Mouse (Mus musculus): ENCODE data around the gene Endog. TPM values are rescaled to one million over a fixed set of nuclear protein-coding genes. Genes with fewer than 3 reads are reported as not detected.
"Not testable (repeated sequence)": the region's sequence is repeated elsewhere in the genome, so short reads cannot be mapped to it uniquely, and the experiment has no call there.

Gene Endog
- polyA plus RNA-seq, 1 experiment from 2014 or later = 16.9 TPM

GRCm38 (mm10) chr2:30132801-30133612 lies 38.3 kb upstream of the Endog start:
- H3K27ac ChIP-seq (replicated peaks; ENCODE audit: low read depth, low read length) = no peak overlapping the region
- H3K9me3 ChIP-seq (replicated peaks; ENCODE audit: control insufficient read depth, low read length) = no peaks in the 10 kb centered on the region
- H3K4me2 ChIP-seq (ENCODE audit: low read depth, low read length) = peak overlapping the region; percentile 90
- H3K36me3 ChIP-seq (replicated peaks; ENCODE audit: control insufficient read depth, insufficient read depth, low read depth, low read length) = no peaks in the 10 kb centered on the region; the same call in 1 of the 2 replicates
- WGBS = 18% methylated on average over 16 of the region's 16 CpGs
- no peaks in the 10 kb centered on the region for H3K4me1 ChIP-seq (ENCODE audit: control insufficient read depth, insufficient read depth, low read length)
- H3K4me3 ChIP-seq (ENCODE audit: low read depth, low read length) = peak overlapping the region; percentile 83
- no peaks in the 10 kb centered on the region for H3K27me3 ChIP-seq (ENCODE audit: control insufficient read depth, insufficient read depth, low read length)
- DNase-seq (ENCODE audit: low spot score) (peak; percentile 36), ATAC-seq (replicated peaks; ENCODE audit: insufficient number of reproducible peaks, low FRiP score, low TSS enrichment, low read depth) (peak; percentile 31; the same call in 1 of the 2 replicates)
- peak overlapping the region; percentile 82 for H3K9ac ChIP-seq (replicated peaks; ENCODE audit: low read length)

DNA sequence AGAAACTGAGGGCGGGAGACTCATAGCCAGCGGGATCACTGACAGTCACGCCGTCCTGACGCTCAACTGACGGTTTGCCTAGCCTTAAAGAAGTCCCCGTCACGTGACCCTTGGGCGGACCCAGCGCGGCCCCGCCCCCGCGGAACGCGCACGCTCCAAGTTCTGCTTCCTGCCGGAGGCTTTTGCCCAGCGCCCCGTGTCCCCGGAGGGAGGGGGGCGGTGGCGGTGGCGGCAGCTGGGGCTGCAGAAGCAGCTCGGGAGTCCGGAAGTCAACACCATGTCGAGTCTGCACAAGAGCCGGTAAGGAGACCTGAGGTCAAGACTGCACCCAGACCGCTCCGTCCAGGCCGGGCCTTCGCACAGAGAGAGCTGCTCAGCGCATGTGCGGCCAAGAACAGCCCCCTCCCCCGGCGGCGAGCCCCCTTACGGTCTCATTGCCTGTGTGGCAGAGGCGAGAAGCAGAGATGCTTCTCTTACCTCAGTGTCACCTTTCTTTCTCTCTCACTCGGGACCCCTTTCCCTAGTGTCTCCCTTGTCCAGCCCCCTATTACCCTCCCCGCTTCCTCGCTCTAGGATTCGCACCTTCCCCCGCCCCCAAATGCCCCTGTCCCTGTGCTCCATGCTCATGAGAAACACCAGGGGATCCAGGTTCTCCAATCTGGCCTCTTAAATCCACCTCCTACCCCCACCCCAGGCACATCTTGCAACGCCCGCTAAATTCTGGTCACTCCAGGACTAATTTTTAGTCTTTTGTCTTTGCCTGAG lies 37.5 kb upstream of the Endog start, which contains the start of gene Tbc1d13:
Gene Tbc1d13, plus strand, starts transcription at position 134 of the 765 bp plus-strand sequence.
- DNase-seq (ENCODE audit: low spot score) (peak; percentile 96), ATAC-seq (replicated peaks; ENCODE audit: insufficient number of reproducible peaks, low FRiP score, low TSS enrichment, low read depth) (peak; percentile 89)
- no peaks in the 10 kb centered on the region for H3K9me3 ChIP-seq (replicated peaks; ENCODE audit: control insufficient read depth, low read length)
- peak within 1 kb of the TSS; percentile 90 for H3K4me2 ChIP-seq (ENCODE audit: low read depth, low read length)
- no peaks in the 10 kb centered on the region; the same call in 1 of the 2 replicates for H3K36me3 ChIP-seq (replicated peaks; ENCODE audit: control insufficient read depth, insufficient read depth, low read depth, low read length)
- WGBS = 1% methylated on average over 39 of the region's 46 CpGs
- peak within 1 kb of the TSS; percentile 67 for H3K27ac ChIP-seq (replicated peaks; ENCODE audit: low read depth, low read length)
- no peaks in the 10 kb centered on the region for H3K4me1 ChIP-seq (ENCODE audit: control insufficient read depth, insufficient read depth, low read length)
- H3K9ac ChIP-seq (replicated peaks; ENCODE audit: low read length) = peak within 1 kb of the TSS; percentile 82
- H3K27me3 ChIP-seq (ENCODE audit: control insufficient read depth, insufficient read depth, low read length) = no peaks in the 10 kb centered on the region
- H3K4me3 ChIP-seq (ENCODE audit: low read depth, low read length) = peak within 1 kb of the TSS; percentile 83

GRCm38 (mm10) chr2:30134378-30134711 lies 36.9 kb upstream of the Endog start:
- DNase-seq (ENCODE audit: low spot score) (no peak), ATAC-seq (replicated peaks; ENCODE audit: insufficient number of reproducible peaks, low FRiP score, low TSS enrichment, low read depth) (peak; percentile 29; the same call in 1 of the 2 replicates)
- Histone ChIP-seq H3K4me2 (ENCODE audit: low read depth, low read length) (peak overlapping the region; percentile 90), H3K27me3 (ENCODE audit: control insufficient read depth, insufficient read depth, low read length) (no peaks in the 10 kb centered on the region), H3K27ac (replicated peaks; ENCODE audit: low read depth, low read length) (no peak overlapping the region), H3K4me1 (ENCODE audit: control insufficient read depth, insufficient read depth, low read length) (no peaks in the 10 kb centered on the region), H3K9ac (replicated peaks; ENCODE audit: low read length) (peak overlapping the region; percentile 82), H3K36me3 (replicated peaks; ENCODE audit: control insufficient read depth, insufficient read depth, low read depth, low read length) (no peaks in the 10 kb centered on the region; the same call in 1 of the 2 replicates), H3K9me3 (replicated peaks; ENCODE audit: control insufficient read depth, low read length) (no peaks in the 10 kb centered on the region), H3K4me3 (ENCODE audit: low read depth, low read length) (peak overlapping the region; percentile 83)
- WGBS = 20% methylated on average over 6 of the region's 6 CpGs

DNA sequence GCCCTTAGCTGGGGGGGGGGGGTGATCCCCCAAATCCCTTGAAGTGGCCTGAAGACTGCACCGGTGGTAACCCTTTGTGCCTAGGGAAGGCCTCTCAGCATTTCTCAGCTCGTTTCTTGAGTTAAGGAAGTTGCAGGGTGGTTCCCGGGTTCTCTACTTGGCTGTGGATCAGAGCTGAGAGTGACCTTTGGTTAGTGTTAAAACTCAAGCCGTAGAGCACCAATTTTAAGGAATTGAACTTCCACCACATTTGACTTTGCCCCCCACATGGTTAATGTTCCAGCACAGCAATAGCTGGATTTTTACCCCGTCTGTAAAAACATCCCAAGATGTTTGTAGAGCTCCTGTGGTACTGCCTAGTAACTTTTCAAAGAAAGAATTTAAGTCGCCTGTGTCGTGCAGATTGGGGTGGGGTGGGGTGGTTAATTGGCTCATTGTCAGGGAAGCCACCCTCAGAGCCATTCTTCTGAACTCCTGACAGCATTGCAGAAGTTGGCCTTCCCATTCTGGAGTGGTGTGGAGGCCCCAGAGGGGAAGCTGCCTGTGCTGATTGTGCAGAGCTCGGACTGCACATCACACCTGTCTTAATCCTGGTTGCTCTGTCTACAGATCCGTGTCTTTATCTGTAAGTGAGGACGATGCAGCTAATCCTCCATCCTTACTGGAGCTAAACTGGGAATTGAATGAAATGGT lies 36.2 kb upstream of the Endog start:
- no peak for ATAC-seq (replicated peaks; ENCODE audit: insufficient number of reproducible peaks, low FRiP score, low TSS enrichment, low read depth)

GRCm38 (mm10) chr2:30136458-30136857 lies 34.8 kb upstream of the Endog start:
- 88% methylated on average over 10 of the region's 10 CpGs for WGBS
- Histone ChIP-seq H3K4me1 (ENCODE audit: control insufficient read depth, insufficient read depth, low read length) (no peaks in the 10 kb centered on the region), H3K27me3 (ENCODE audit: control insufficient read depth, insufficient read depth, low read length) (no peaks in the 10 kb centered on the region), H3K9me3 (replicated peaks; ENCODE audit: control insufficient read depth, low read length) (no peaks in the 10 kb centered on the region), H3K4me3 (ENCODE audit: low read depth, low read length) (no peak overlapping the region), H3K36me3 (replicated peaks; ENCODE audit: control insufficient read depth, insufficient read depth, low read depth, low read length) (peaks cover 6% of the 10 kb centered on the region), H3K9ac (replicated peaks; ENCODE audit: low read length) (no peak overlapping the region), H3K4me2 (ENCODE audit: low read depth, low read length) (no peak overlapping the region), H3K27ac (replicated peaks; ENCODE audit: low read depth, low read length) (no peak overlapping the region)
- ATAC-seq (replicated peaks; ENCODE audit: insufficient number of reproducible peaks, low FRiP score, low TSS enrichment, low read depth) = no peak
- no peak for DNase-seq (ENCODE audit: low spot score)

More for the DNA sequence above, 36.2 kb upstream of the Endog start:
- Histone ChIP-seq H3K4me3 (ENCODE audit: low read depth, low read length) (peak overlapping the region; percentile 83), H3K9ac (replicated peaks; ENCODE audit: low read length) (0 out of 2 replicates have a peak overlapping the region, but pooled peaks have one; percentile 18), H3K9me3 (replicated peaks; ENCODE audit: control insufficient read depth, low read length) (no peaks in the 10 kb centered on the region), H3K27ac (replicated peaks; ENCODE audit: low read depth, low read length) (no peak overlapping the region), H3K27me3 (ENCODE audit: control insufficient read depth, insufficient read depth, low read length) (no peaks in the 10 kb centered on the region), H3K4me1 (ENCODE audit: control insufficient read depth, insufficient read depth, low read length) (no peaks in the 10 kb centered on the region), H3K4me2 (ENCODE audit: low read depth, low read length) (peak overlapping the region; percentile 90), H3K36me3 (replicated peaks; ENCODE audit: control insufficient read depth, insufficient read depth, low read depth, low read length) (no peaks in the 10 kb centered on the region; the same call in 1 of the 2 replicates)
- no peak for DNase-seq (ENCODE audit: low spot score)
- 72% methylated on average over 10 of the region's 10 CpGs for WGBS

- not testable (repeated sequence) for ATAC-seq (replicated peaks; ENCODE audit: insufficient number of reproducible peaks, low FRiP score, low TSS enrichment, low read depth); H3K4me1 ChIP-seq (ENCODE audit: control insufficient read depth, insufficient read depth, low read length); H3K9me3 ChIP-seq (replicated peaks; ENCODE audit: control insufficient read depth, low read length); DNase-seq (ENCODE audit: low spot score); H3K36me3 ChIP-seq (replicated peaks; ENCODE audit: control insufficient read depth, insufficient read depth, low read depth, low read length); H3K27ac ChIP-seq (replicated peaks; ENCODE audit: low read depth, low read length); H3K4me2 ChIP-seq (ENCODE audit: low read depth, low read length); H3K4me3 ChIP-seq (ENCODE audit: low read depth, low read length); H3K9ac ChIP-seq (replicated peaks; ENCODE audit: low read length); H3K27me3 ChIP-seq (ENCODE audit: control insufficient read depth, insufficient read depth, low read length)
- 94% methylated on average over 4 of the region's 4 CpGs for WGBS
These were observed 31.3 kb upstream of the Endog start for GRCm38 (mm10) chr2:30140021-30140420.

GRCm38 (mm10) chr2:30144436-30144835 lies 26.9 kb upstream of the Endog start:
- Histone ChIP-seq H3K27me3 (ENCODE audit: control insufficient read depth, insufficient read depth, low read length) (no peaks in the 10 kb centered on the region), H3K4me2 (ENCODE audit: low read depth, low read length) (no peak overlapping the region), H3K27ac (replicated peaks; ENCODE audit: low read depth, low read length) (no peak overlapping the region), H3K9ac (replicated peaks; ENCODE audit: low read length) (no peak overlapping the region), H3K4me3 (ENCODE audit: low read depth, low read length) (no peak overlapping the region), H3K9me3 (replicated peaks; ENCODE audit: control insufficient read depth, low read length) (no peaks in the 10 kb centered on the region), H3K4me1 (ENCODE audit: control insufficient read depth, insufficient read depth, low read length) (no peaks in the 10 kb centered on the region), H3K36me3 (replicated peaks; ENCODE audit: control insufficient read depth, insufficient read depth, low read depth, low read length) (peaks cover 10% of the 10 kb centered on the region)
- WGBS = 91% methylated on average over 4 of the region's 4 CpGs
- no peak for ATAC-seq (replicated peaks; ENCODE audit: insufficient number of reproducible peaks, low FRiP score, low TSS enrichment, low read depth)
- no peak for DNase-seq (ENCODE audit: low spot score)

All from embryonic facial prominence, embryonic 11.5 days (tissue).